Mouse (Mus musculus) midbrain, embryonic 13.5 days (tissue): ENCODE results near the gene Gm49776. TPM values are rescaled to one million over a fixed set of nuclear protein-coding genes. Genes with fewer than 3 reads are reported as not detected.
A peak's percentile ranks its signal among the peaks of the same experiment; 100 is the strongest.

ENCODE experiments used
- ATAC-seq: fragments of 200-750 bp; cut with Nextera tagmentation; 2 replicates; pipeline ENCODE4 v1.8.0; 2017; ENCODE audit warnings: mild to moderate bottlenecking, moderate TSS enrichment, moderate library complexity
- H3K27ac ChIP-seq: fragments of 300-500 bp; sonication (generic); 2 replicates; pipeline ENCODE4 v1.5.1; 2015; ENCODE audit warnings: inconsistent platforms, mild to moderate bottlenecking, moderate library complexity
- H3K27me3 ChIP-seq: fragments of 300-500 bp; sonication (generic); 2 replicates; pipeline ENCODE4 v1.6.1; 2015; ENCODE audit warnings: mild to moderate bottlenecking, inconsistent platforms
- H3K36me3 ChIP-seq: fragments of 300-500 bp; sonication (generic); 2 replicates; pipeline ENCODE4 v1.6.1; 2015; ENCODE audit warnings: mild to moderate bottlenecking, inconsistent platforms
- H3K4me1 ChIP-seq: fragments of 300-500 bp; sonication (generic); replicated peaks from 2 replicates; pipeline ENCODE4 v1.6.1; 2015; ENCODE audit warnings: inconsistent platforms
- H3K4me2 ChIP-seq: fragments of 300-500 bp; sonication (generic); replicated peaks from 2 replicates; pipeline ENCODE4 v1.6.1; 2015; ENCODE audit warnings: moderate library complexity, mild to moderate bottlenecking, inconsistent platforms
- H3K4me3 ChIP-seq: fragments of 300-500 bp; sonication (generic); replicated peaks from 2 replicates; pipeline ENCODE4 v1.5.1; 2015; ENCODE audit warnings: mild to moderate bottlenecking, inconsistent platforms
- H3K9ac ChIP-seq: fragments of 300-500 bp; sonication (generic); replicated peaks from 2 replicates; pipeline ENCODE4 v1.6.1; 2015; ENCODE audit warnings: mild to moderate bottlenecking, inconsistent platforms
- H3K9me3 ChIP-seq: fragments of 300-500 bp; sonication (generic); 2 replicates; pipeline ENCODE4 v1.6.1; 2016; ENCODE audit warnings: mild to moderate bottlenecking, inconsistent platforms
- WGBS: fragments of 180-500 bp; shearing (Covaris S2); methylation state at CpG from one replicate; pipeline ENCODE4 v1.1.7; 2015; 5-methylcytosine and 5-hydroxymethylcytosine counted together
- polyA plus RNA-seq: library from polyadenylated mRNA; unstranded; fragments of >200 nt; fragmentation: Nextera tagmentation; extraction: Ambion mirVana; gene quantifications from 2 replicates; pipeline ENCODE4 v1.2.1, GENCODE M21; 2015

Gm49776 gene
- polyA plus RNA-seq, 1 experiment from 2014 or later: not detected

- Histone ChIP-seq H3K27ac (no peak overlapping the region), H3K4me1 (peaks cover 48% of the 10 kb centered on the region), H3K9ac (0 out of 2 replicates have a peak overlapping the region, but pooled peaks have one; percentile 19), H3K36me3 (peaks cover 21% of the 10 kb centered on the region), H3K4me3 (no peak overlapping the region), H3K27me3 (no peaks in the 10 kb centered on the region), H3K9me3 (no peaks in the 10 kb centered on the region), H3K4me2 (no peak overlapping the region)
- no peak for ATAC-seq
- WGBS: 93% methylated on average over 4 of the region's 4 CpGs
Observed at GRCm38 (mm10) chr16:18231451-18231850, 26.7 kb downstream of the Gm49776 start.

- 89% methylated on average over 3 of the region's 3 CpGs for WGBS
Observed at GRCm38 (mm10) chr16:18231047-18231446, 27.1 kb downstream of the Gm49776 start.

GRCm38 (mm10) chr16:18230617-18231016 lies 27.5 kb downstream of the Gm49776 start:
- H3K36me3 ChIP-seq: peaks cover 29% of the 10 kb centered on the region
- no peak overlapping the region for H3K4me3 ChIP-seq
- H3K4me2 ChIP-seq: no peak overlapping the region
- no peak overlapping the region for H3K9ac ChIP-seq
- H3K27me3 ChIP-seq: no peaks in the 10 kb centered on the region
- no peaks in the 10 kb centered on the region for H3K9me3 ChIP-seq
- no peak for ATAC-seq
- WGBS: 97% methylated on average over 6 of the region's 6 CpGs
- peaks cover 40% of the 10 kb centered on the region for H3K4me1 ChIP-seq
- no peak overlapping the region for H3K27ac ChIP-seq

More at GRCm38 (mm10) chr16:18231047-18231446, 27.1 kb downstream of the Gm49776 start:
- ATAC-seq: no peak
- H3K27me3 ChIP-seq: no peaks in the 10 kb centered on the region
- no peak overlapping the region for H3K4me3 ChIP-seq
- H3K9me3 ChIP-seq: no peaks in the 10 kb centered on the region
- H3K27ac ChIP-seq: no peak overlapping the region
- H3K4me2 ChIP-seq: no peak overlapping the region
- peaks cover 44% of the 10 kb centered on the region for H3K4me1 ChIP-seq
- no peak overlapping the region for H3K9ac ChIP-seq
- peaks cover 25% of the 10 kb centered on the region for H3K36me3 ChIP-seq

- Histone ChIP-seq H3K4me3 (no peak overlapping the region), H3K9me3 (no peaks in the 10 kb centered on the region), H3K27ac (peak overlapping the region; percentile 44; the same call in 1 of the 2 replicates), H3K9ac (0 out of 2 replicates have a peak overlapping the region, but pooled peaks have one; percentile 32), H3K4me2 (no peak overlapping the region), H3K4me1 (peaks cover 38% of the 10 kb centered on the region), H3K27me3 (no peaks in the 10 kb centered on the region), H3K36me3 (peaks cover 39% of the 10 kb centered on the region)
- 83% methylated on average over 11 of the region's 11 CpGs for WGBS
- ATAC-seq: no peak
Observed at GRCm38 (mm10) chr16:18229622-18230021, 28.5 kb downstream of the Gm49776 start.

GRCm38 (mm10) chr16:18228856-18229255 lies 29.3 kb downstream of the Gm49776 start:
- H3K4me3 ChIP-seq: no peak overlapping the region
- H3K4me2 ChIP-seq: no peak overlapping the region
- H3K9ac ChIP-seq: no peak overlapping the region
- WGBS: 95% methylated on average over 4 of the region's 4 CpGs
- peaks cover 31% of the 10 kb centered on the region for H3K4me1 ChIP-seq
- H3K27me3 ChIP-seq: no peaks in the 10 kb centered on the region
- H3K27ac ChIP-seq: no peak overlapping the region
- peaks cover 47% of the 10 kb centered on the region for H3K36me3 ChIP-seq
- no peak for ATAC-seq
- H3K9me3 ChIP-seq: no peaks in the 10 kb centered on the region

GRCm38 (mm10) chr16:18227897-18228422 lies 30.2 kb downstream of the Gm49776 start:
- Histone ChIP-seq H3K9me3 (no peaks in the 10 kb centered on the region), H3K27me3 (no peaks in the 10 kb centered on the region), H3K4me2 (no peak overlapping the region), H3K27ac (no peak overlapping the region), H3K4me3 (no peak overlapping the region), H3K4me1 (peaks cover 23% of the 10 kb centered on the region), H3K9ac (no peak overlapping the region), H3K36me3 (peaks cover 56% of the 10 kb centered on the region)
- ATAC-seq: no peak
- 96% methylated on average over 20 of the region's 20 CpGs for WGBS

GRCm38 (mm10) chr16:18227187-18227586 lies 30.9 kb downstream of the Gm49776 start:
- Histone ChIP-seq H3K27me3 (no peaks in the 10 kb centered on the region), H3K36me3 (peaks cover 63% of the 10 kb centered on the region), H3K4me3 (no peak overlapping the region), H3K4me2 (no peak overlapping the region), H3K4me1 (peaks cover 24% of the 10 kb centered on the region), H3K9me3 (no peaks in the 10 kb centered on the region), H3K9ac (no peak overlapping the region), H3K27ac (no peak overlapping the region)
- WGBS: 95% methylated on average over 13 of the region's 13 CpGs
- ATAC-seq: no peak

GRCm38 (mm10) chr16:18222188-18222587 lies 35.9 kb downstream of the Gm49776 start:
- ATAC-seq: no peak
- Histone ChIP-seq H3K36me3 (peaks cover 56% of the 10 kb centered on the region), H3K27ac (no peak overlapping the region), H3K4me3 (no peak overlapping the region), H3K9me3 (no peaks in the 10 kb centered on the region), H3K4me1 (peaks cover 21% of the 10 kb centered on the region), H3K27me3 (no peaks in the 10 kb centered on the region), H3K9ac (no peak overlapping the region), H3K4me2 (no peak overlapping the region)
- 88% methylated on average over 11 of the region's 11 CpGs for WGBS

GRCm38 (mm10) chr16:18221543-18221898 lies 36.6 kb downstream of the Gm49776 start:
- WGBS: 79% methylated on average over 11 of the region's 11 CpGs
- no peak overlapping the region for H3K9ac ChIP-seq

GRCm38 (mm10) chr16:18220856-18221542 lies 37.1 kb downstream of the Gm49776 start:
- WGBS: 93% methylated on average over 6 of the region's 6 CpGs
- Histone ChIP-seq H3K27ac (no peak overlapping the region), H3K36me3 (peaks cover 44% of the 10 kb centered on the region)

More at GRCm38 (mm10) chr16:18221543-18221898, 36.6 kb downstream of the Gm49776 start:
- Histone ChIP-seq H3K9me3 (no peaks in the 10 kb centered on the region), H3K36me3 (peaks cover 49% of the 10 kb centered on the region), H3K4me2 (no peak overlapping the region), H3K27me3 (no peaks in the 10 kb centered on the region), H3K4me3 (no peak overlapping the region), H3K4me1 (peaks cover 21% of the 10 kb centered on the region), H3K27ac (no peak overlapping the region)
- ATAC-seq: no peak

GRCm38 (mm10) chr16:18220001-18220400 lies 38.1 kb downstream of the Gm49776 start:
- Histone ChIP-seq H3K9me3 (no peaks in the 10 kb centered on the region), H3K9ac (no peak overlapping the region), H3K27me3 (no peaks in the 10 kb centered on the region), H3K27ac (peak overlapping the region; percentile 33; the same call in 1 of the 2 replicates), H3K4me2 (no peak overlapping the region), H3K4me1 (peaks cover 35% of the 10 kb centered on the region), H3K4me3 (no peak overlapping the region), H3K36me3 (peaks cover 34% of the 10 kb centered on the region)
- ATAC-seq: peak; percentile 44
- 68% methylated on average over 8 of the region's 8 CpGs for WGBS

More at GRCm38 (mm10) chr16:18220856-18221542, 37.1 kb downstream of the Gm49776 start:
- Histone ChIP-seq H3K4me3 (no peak overlapping the region), H3K27me3 (no peaks in the 10 kb centered on the region), H3K4me2 (no peak overlapping the region), H3K9ac (no peak overlapping the region), H3K9me3 (no peaks in the 10 kb centered on the region), H3K4me1 (peaks cover 25% of the 10 kb centered on the region)
- 0 out of 2 replicates have a peak, but pooled peaks have one; percentile 7 for ATAC-seq

- Histone ChIP-seq H3K4me1 (peaks cover 50% of the 10 kb centered on the region), H3K9me3 (no peaks in the 10 kb centered on the region), H3K9ac (no peak overlapping the region), H3K36me3 (peaks cover 20% of the 10 kb centered on the region), H3K4me2 (no peak overlapping the region), H3K27ac (no peak overlapping the region), H3K27me3 (no peaks in the 10 kb centered on the region), H3K4me3 (no peak overlapping the region)
- 82% methylated on average over 9 of the region's 9 CpGs for WGBS
- no peak for ATAC-seq
Observed at GRCm38 (mm10) chr16:18218580-18218996, 39.5 kb downstream of the Gm49776 start.
